Mouse (Mus musculus) limb, embryonic 14.5 days (tissue): ENCODE results near the gene Pter. TPM values are rescaled to one million over a fixed set of nuclear protein-coding genes. Genes with fewer than 3 reads are reported as not detected.

Experiments
- ATAC-seq: fragments of 200-750 bp; cut with Nextera tagmentation; 2 replicates; pipeline ENCODE4 v1.8.0; 2017; ENCODE audit warnings: low read depth, moderate number of reproducible peaks, moderate TSS enrichment; ENCODE audit not compliant: low FRiP score
- DNase-seq: peaks from one replicate; pipeline ENCODE4 v3.0.0-alpha.2; 2015; ENCODE audit warnings: low spot score
- H3K27ac ChIP-seq: fragments of 300-500 bp; sonication (generic); replicated peaks from 2 replicates; pipeline ENCODE4 v1.5.1; 2014; ENCODE audit warnings: low read depth, mild to moderate bottlenecking, low read length, moderate library complexity, mixed read lengths
- H3K27me3 ChIP-seq: fragments of 300-500 bp; sonication (generic); 2 replicates; pipeline ENCODE4 v1.6.1; 2014; ENCODE audit warnings: low read length, mixed read lengths; ENCODE audit not compliant: control insufficient read depth, insufficient read depth
- H3K36me3 ChIP-seq: fragments of 300-500 bp; sonication (generic); 2 replicates; pipeline ENCODE4 v1.6.1; 2014; ENCODE audit warnings: mild to moderate bottlenecking, low read length, moderate library complexity, mixed read lengths; ENCODE audit not compliant: control insufficient read depth, insufficient read depth
- H3K4me1 ChIP-seq: fragments of 300-500 bp; sonication (generic); 2 replicates; pipeline ENCODE4 v1.6.1; 2014; ENCODE audit warnings: antibody characterized with exemption, low read length, mixed read lengths; ENCODE audit not compliant: control insufficient read depth, insufficient read depth
- H3K4me2 ChIP-seq: fragments of 300-500 bp; sonication (generic); replicated peaks from 2 replicates; pipeline ENCODE4 v1.6.1; 2014; ENCODE audit warnings: low read depth, mild to moderate bottlenecking, low read length, moderate library complexity; ENCODE audit not compliant: severe bottlenecking
- H3K4me3 ChIP-seq: fragments of 300-500 bp; sonication (generic); replicated peaks from 2 replicates; pipeline ENCODE4 v1.5.1; 2014; ENCODE audit warnings: low read length
- H3K9ac ChIP-seq: fragments of 300-500 bp; sonication (generic); 2 replicates; pipeline ENCODE4 v1.6.1; 2014; ENCODE audit warnings: mild to moderate bottlenecking, low read depth, low read length, moderate library complexity; ENCODE audit not compliant: severe bottlenecking
- H3K9me3 ChIP-seq: fragments of 300-500 bp; sonication (generic); 2 replicates; pipeline ENCODE4 v1.6.1; 2016; ENCODE audit warnings: low read length; ENCODE audit not compliant: control insufficient read depth
- POLR2A ChIP-seq: fragments of 200-500 bp; IDR thresholded peaks from 2 replicates; pipeline ENCODE4 v1.8.0; 2012; ENCODE audit warnings: inconsistent platforms, mild to moderate bottlenecking, moderate library complexity, borderline replicate concordance; ENCODE audit not compliant: insufficient read depth, insufficient read length; ENCODE audit errors: extremely low read depth
- WGBS: fragments of 180-500 bp; shearing (Covaris S2); extraction: QIAGEN DNeasy Blood & Tissue Kit; methylation state at CpG from one replicate; pipeline ENCODE4 v1.1.7; 2014; 5-methylcytosine and 5-hydroxymethylcytosine counted together
- polyA plus RNA-seq, 2 experiments: library from polyadenylated mRNA; depleted of rRNA in 1 of 2; stranded (reverse) in 1 of 2; unstranded in 1 of 2; fragments of >200 nt; fragmentation: Nextera tagmentation in 1 of 2; extraction: Ambion mirVana in 1 of 2; gene quantifications; 2 replicates each; pipeline versions ENCODE4 v1.2.1 to v1.2.3; 2012 to 2014

The Pter gene
- polyA plus RNA-seq, 2 experiments = 12.5 to 13.1 TPM

DNA sequence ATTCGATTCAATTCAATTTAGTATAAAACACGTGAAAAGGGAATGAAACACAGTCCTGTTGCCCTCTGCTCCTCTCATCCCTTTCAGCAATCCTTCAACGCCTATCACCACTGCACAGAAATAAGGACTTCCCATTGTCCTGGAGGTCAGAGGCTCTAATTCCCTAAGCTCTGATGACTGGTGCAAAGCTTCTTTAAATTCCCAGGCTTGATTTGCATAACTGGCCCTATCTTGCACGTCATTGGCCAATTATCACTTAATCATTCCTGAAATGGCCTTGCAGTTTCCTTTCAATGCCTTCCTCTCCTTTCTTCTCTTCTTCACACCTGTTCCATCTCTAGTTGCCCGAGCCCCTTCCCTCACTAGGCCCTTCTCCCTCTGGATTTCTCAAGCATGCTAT, 94.5 kb downstream of the Pter start:
- Histone ChIP-seq H3K9ac (no peak overlapping the region), H3K4me1 (no peaks in the 10 kb centered on the region), H3K27me3 (peaks cover 3% of the 10 kb centered on the region), H3K36me3 (no peaks in the 10 kb centered on the region), H3K27ac (no peak overlapping the region), H3K4me2 (no peak overlapping the region), H3K9me3 (no peaks in the 10 kb centered on the region), H3K4me3 (no peak overlapping the region)
- DNase-seq = no peak
- TF ChIP-seq POLR2A = no peak
- WGBS = 45% methylated on average over 5 of the region's 5 CpGs
- no peak for ATAC-seq

DNA sequence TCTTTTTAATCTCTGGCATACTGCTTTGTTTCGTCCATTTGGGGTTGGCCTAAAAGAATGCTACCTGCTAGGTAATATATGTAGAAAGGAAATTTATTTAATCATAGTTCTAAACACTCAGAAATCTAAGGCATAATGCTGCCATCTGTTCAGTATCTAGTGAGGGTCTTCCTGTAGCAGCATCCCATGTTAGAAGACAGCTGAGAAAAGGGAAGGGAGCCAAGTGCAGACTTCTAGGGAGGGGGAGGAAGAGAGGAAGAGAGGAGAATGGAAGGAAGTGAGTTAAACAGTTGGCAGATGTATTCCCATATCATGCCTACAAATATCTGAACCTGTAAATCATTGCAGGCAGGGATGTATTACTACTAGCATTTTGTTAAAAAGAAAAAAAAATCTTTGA, 95.0 kb downstream of the Pter start:
- no peak for DNase-seq
- no peak for ATAC-seq
- Histone ChIP-seq H3K27me3 (no peaks in the 10 kb centered on the region; the same call in 1 of the 2 replicates), H3K4me2 (no peak overlapping the region), H3K9me3 (no peaks in the 10 kb centered on the region), H3K4me3 (no peak overlapping the region), H3K4me1 (no peaks in the 10 kb centered on the region), H3K9ac (no peak overlapping the region), H3K36me3 (no peaks in the 10 kb centered on the region), H3K27ac (no peak overlapping the region)
- no peak for TF ChIP-seq POLR2A
- 69% methylated on average over 1 of the region's 1 CpGs for WGBS

DNA sequence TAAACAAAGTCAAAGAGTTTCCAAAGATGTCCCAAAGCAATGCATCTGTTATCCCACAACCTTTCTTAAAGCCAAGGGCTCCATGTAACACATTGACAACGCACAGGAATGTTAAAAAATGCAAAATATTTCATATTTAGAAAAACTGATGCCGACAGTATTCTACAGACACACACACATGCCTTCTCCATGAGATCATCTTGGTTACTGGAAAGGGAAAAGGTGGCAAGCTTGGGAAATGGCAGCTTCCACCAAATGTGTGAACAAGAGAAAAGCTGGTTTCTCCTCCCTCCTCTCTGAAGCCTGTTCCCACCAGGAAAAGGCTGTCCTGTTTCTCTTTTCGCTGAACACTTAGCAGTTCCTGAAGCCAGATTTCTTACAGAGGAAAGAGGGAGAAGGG, 114.9 kb downstream of the Pter start:
- Histone ChIP-seq H3K9me3 (no peaks in the 10 kb centered on the region), H3K4me1 (no peaks in the 10 kb centered on the region), H3K27ac (no peak overlapping the region), H3K36me3 (no peaks in the 10 kb centered on the region), H3K9ac (no peak overlapping the region), H3K4me3 (no peak overlapping the region), H3K27me3 (no peaks in the 10 kb centered on the region), H3K4me2 (no peak overlapping the region)
- ATAC-seq = no peak
- TF ChIP-seq POLR2A = no peak
- 56% methylated on average over 3 of the region's 3 CpGs for WGBS
- DNase-seq = no peak

GRCm38 (mm10) chr2:13039785-13040184, 115.9 kb downstream of the Pter start:
- TF ChIP-seq POLR2A = no peak
- DNase-seq (no peak), ATAC-seq (no peak)
- Histone ChIP-seq H3K27ac (no peak overlapping the region), H3K27me3 (no peaks in the 10 kb centered on the region), H3K4me3 (no peak overlapping the region), H3K9me3 (no peaks in the 10 kb centered on the region), H3K4me1 (no peaks in the 10 kb centered on the region), H3K4me2 (no peak overlapping the region), H3K36me3 (no peaks in the 10 kb centered on the region), H3K9ac (no peak overlapping the region)
- 87% methylated on average over 4 of the region's 4 CpGs for WGBS

DNA sequence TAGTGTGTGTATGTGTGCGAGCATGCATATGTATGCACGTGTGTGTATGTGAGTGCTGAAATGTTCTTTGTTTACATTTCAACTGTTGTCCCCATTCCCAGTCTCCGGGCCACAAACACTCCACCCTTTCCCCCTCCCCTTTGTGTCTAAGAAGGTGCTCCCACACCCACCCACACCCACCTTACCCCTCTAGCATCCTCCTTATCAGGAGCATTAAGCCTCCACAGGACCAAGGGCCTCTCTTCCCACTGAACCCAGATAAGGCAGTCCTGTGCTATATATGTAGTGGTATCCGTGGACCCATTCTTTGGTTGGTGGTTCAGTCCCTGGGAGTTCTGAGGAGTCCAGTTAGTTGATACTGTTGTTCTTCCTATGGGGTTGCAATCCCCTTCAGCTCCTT, 120.7 kb downstream of the Pter start:
- 84% methylated on average over 4 of the region's 4 CpGs for WGBS
- H3K9ac ChIP-seq = no peak overlapping the region
- no peaks in the 10 kb centered on the region for H3K36me3 ChIP-seq
- no peak overlapping the region for H3K27ac ChIP-seq
- no peak overlapping the region for H3K4me3 ChIP-seq
- H3K9me3 ChIP-seq = no peaks in the 10 kb centered on the region
- no peak overlapping the region for H3K4me2 ChIP-seq
- H3K4me1 ChIP-seq = no peaks in the 10 kb centered on the region
- no peaks in the 10 kb centered on the region for H3K27me3 ChIP-seq
- DNase-seq (no peak), ATAC-seq (no peak)
- no peak for TF ChIP-seq POLR2A

GRCm38 (mm10) chr2:13048649-13049048, 124.8 kb downstream of the Pter start:
- TF ChIP-seq POLR2A = no peak
- Histone ChIP-seq H3K27ac (no peak overlapping the region), H3K9ac (no peak overlapping the region), H3K9me3 (no peaks in the 10 kb centered on the region), H3K27me3 (no peaks in the 10 kb centered on the region), H3K36me3 (no peaks in the 10 kb centered on the region), H3K4me1 (no peaks in the 10 kb centered on the region), H3K4me2 (no peak overlapping the region), H3K4me3 (no peak overlapping the region)
- DNase-seq = no peak
- ATAC-seq = no peak
- 88% methylated on average over 6 of the region's 6 CpGs for WGBS

Other genes starting within 250 kb of the Pter start
- gene C1ql3, start 87.8 kb downstream of the Pter start, polyA plus RNA-seq (2012; rRNA removed) = 2.6 and 3.4 TPM in 2 replicates
- gene C1ql3, start 87.8 kb downstream of the Pter start, polyA plus RNA-seq (2014; fragmentation: Nextera tagmentation; extraction: Ambion mirVana) = 2.6 and 3.1 TPM in 2 replicates